Mouse (Mus musculus): ENCODE data around the gene Gm10300. TPM values are rescaled to one million over a fixed set of nuclear protein-coding genes. Genes with fewer than 3 reads are reported as not detected.

Gm10300 gene
- polyA plus RNA-seq, 1 experiment from 2014 or later, result not detected

- no peak overlapping the region for H3K4me2 ChIP-seq (ENCODE audit: low read length)
- H3K27ac ChIP-seq (ENCODE audit: low read length), result no peak overlapping the region
- no peaks in the 10 kb centered on the region for H3K9me3 ChIP-seq (replicated peaks; ENCODE audit: control insufficient read depth, low read length, poor library complexity, severe bottlenecking)
- no peak for ATAC-seq
- no peaks in the 10 kb centered on the region for H3K4me1 ChIP-seq (ENCODE audit: control insufficient read depth, insufficient read depth, low read length)
- H3K36me3 ChIP-seq (ENCODE audit: control insufficient read depth, insufficient read depth, low read length), result no peaks in the 10 kb centered on the region
- H3K9ac ChIP-seq (ENCODE audit: low read depth, low read length), result no peak overlapping the region
- WGBS, result 22% methylated on average over 7 of the region's 7 CpGs
- H3K4me3 ChIP-seq (ENCODE audit: low read depth, low read length), result no peak overlapping the region
- no peaks in the 10 kb centered on the region for H3K27me3 ChIP-seq (ENCODE audit: control insufficient read depth, insufficient read depth, low read depth, low read length)
Measured at GRCm38 (mm10) chr4:132088921-132089320, 14.4 kb downstream of the Gm10300 start.

GRCm38 (mm10) chr4:132093136-132093535 lies 18.6 kb downstream of the Gm10300 start:
- Histone ChIP-seq H3K27ac (ENCODE audit: low read length) (no peak overlapping the region), H3K4me1 (ENCODE audit: control insufficient read depth, insufficient read depth, low read length) (no peaks in the 10 kb centered on the region), H3K4me3 (ENCODE audit: low read depth, low read length) (no peak overlapping the region), H3K36me3 (ENCODE audit: control insufficient read depth, insufficient read depth, low read length) (no peaks in the 10 kb centered on the region), H3K9ac (ENCODE audit: low read depth, low read length) (no peak overlapping the region), H3K9me3 (replicated peaks; ENCODE audit: control insufficient read depth, low read length, poor library complexity, severe bottlenecking) (no peaks in the 10 kb centered on the region), H3K4me2 (ENCODE audit: low read length) (no peak overlapping the region), H3K27me3 (ENCODE audit: control insufficient read depth, insufficient read depth, low read depth, low read length) (no peaks in the 10 kb centered on the region)
- 79% methylated on average over 6 of the region's 6 CpGs for WGBS
- ATAC-seq, result no peak

DNA sequence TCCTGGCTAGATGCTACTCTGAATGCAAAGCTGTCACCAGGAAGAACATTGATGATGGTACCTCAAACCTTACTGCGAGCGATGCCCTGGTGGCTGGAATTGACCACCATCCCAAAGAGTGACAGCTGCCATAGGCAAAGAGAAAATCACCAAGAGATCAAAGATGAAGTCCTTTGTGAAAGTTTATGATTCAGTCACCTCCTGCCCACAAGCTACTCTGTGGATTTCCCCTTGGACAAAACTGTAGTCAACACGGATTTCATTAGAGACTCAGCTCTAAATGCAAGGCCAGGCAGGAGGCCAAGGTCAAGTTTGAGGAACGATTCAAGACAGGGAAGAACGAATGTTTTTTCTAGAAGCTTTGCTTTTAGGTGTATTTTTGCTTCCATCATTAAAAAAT lies 19.4 kb downstream of the Gm10300 start:
- H3K9ac ChIP-seq (ENCODE audit: low read depth, low read length), result no peak overlapping the region
- H3K4me2 ChIP-seq (ENCODE audit: low read length), result no peak overlapping the region
- no peaks in the 10 kb centered on the region for H3K9me3 ChIP-seq (replicated peaks; ENCODE audit: control insufficient read depth, low read length, poor library complexity, severe bottlenecking)
- no peak for ATAC-seq
- 93% methylated on average over 5 of the region's 5 CpGs for WGBS
- H3K36me3 ChIP-seq (ENCODE audit: control insufficient read depth, insufficient read depth, low read length), result no peaks in the 10 kb centered on the region
- no peaks in the 10 kb centered on the region for H3K4me1 ChIP-seq (ENCODE audit: control insufficient read depth, insufficient read depth, low read length)
- H3K4me3 ChIP-seq (ENCODE audit: low read depth, low read length), result no peak overlapping the region
- H3K27me3 ChIP-seq (ENCODE audit: control insufficient read depth, insufficient read depth, low read depth, low read length), result no peaks in the 10 kb centered on the region
- no peak overlapping the region for H3K27ac ChIP-seq (ENCODE audit: low read length)

- no peak overlapping the region for H3K27ac ChIP-seq (ENCODE audit: low read length)
- no peak overlapping the region for H3K4me3 ChIP-seq (ENCODE audit: low read depth, low read length)
- no peak overlapping the region for H3K9ac ChIP-seq (ENCODE audit: low read depth, low read length)
- H3K9me3 ChIP-seq (replicated peaks; ENCODE audit: control insufficient read depth, low read length, poor library complexity, severe bottlenecking), result no peaks in the 10 kb centered on the region
- no peak for ATAC-seq
- no peak overlapping the region for H3K4me2 ChIP-seq (ENCODE audit: low read length)
- no peaks in the 10 kb centered on the region for H3K36me3 ChIP-seq (ENCODE audit: control insufficient read depth, insufficient read depth, low read length)
- WGBS, result 67% methylated on average over 7 of the region's 7 CpGs
- no peaks in the 10 kb centered on the region for H3K4me1 ChIP-seq (ENCODE audit: control insufficient read depth, insufficient read depth, low read length)
- H3K27me3 ChIP-seq (ENCODE audit: control insufficient read depth, insufficient read depth, low read depth, low read length), result no peaks in the 10 kb centered on the region
Measured at GRCm38 (mm10) chr4:132095043-132095442, 20.5 kb downstream of the Gm10300 start.

DNA sequence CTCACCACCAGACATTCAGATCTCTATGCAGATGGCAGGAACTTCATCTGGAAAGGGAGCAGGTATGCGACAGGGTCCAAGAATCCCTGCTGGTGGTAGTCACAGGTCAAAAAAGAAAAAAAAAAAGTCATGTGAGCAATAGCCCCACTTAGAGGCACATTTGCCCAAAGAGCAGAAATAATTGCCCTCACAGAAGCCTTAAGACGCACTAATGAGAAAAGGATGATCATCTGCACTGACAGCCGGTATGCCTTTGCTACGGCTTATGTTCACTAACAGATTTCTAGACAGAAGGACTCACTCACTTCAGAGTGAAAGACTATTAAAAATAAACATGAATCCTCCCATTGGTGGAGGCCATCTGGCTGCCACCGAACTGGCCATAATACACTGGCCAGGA lies 25.1 kb downstream of the Gm10300 start:
- WGBS, result 82% methylated on average over 5 of the region's 5 CpGs
- Histone ChIP-seq H3K4me2 (ENCODE audit: low read length) (no peak overlapping the region), H3K9me3 (replicated peaks; ENCODE audit: control insufficient read depth, low read length, poor library complexity, severe bottlenecking) (no peaks in the 10 kb centered on the region), H3K36me3 (ENCODE audit: control insufficient read depth, insufficient read depth, low read length) (no peaks in the 10 kb centered on the region), H3K4me3 (ENCODE audit: low read depth, low read length) (no peak overlapping the region), H3K4me1 (ENCODE audit: control insufficient read depth, insufficient read depth, low read length) (no peaks in the 10 kb centered on the region), H3K27me3 (ENCODE audit: control insufficient read depth, insufficient read depth, low read depth, low read length) (no peaks in the 10 kb centered on the region), H3K9ac (ENCODE audit: low read depth, low read length) (no peak overlapping the region), H3K27ac (ENCODE audit: low read length) (no peak overlapping the region)
- no peak for ATAC-seq

DNA sequence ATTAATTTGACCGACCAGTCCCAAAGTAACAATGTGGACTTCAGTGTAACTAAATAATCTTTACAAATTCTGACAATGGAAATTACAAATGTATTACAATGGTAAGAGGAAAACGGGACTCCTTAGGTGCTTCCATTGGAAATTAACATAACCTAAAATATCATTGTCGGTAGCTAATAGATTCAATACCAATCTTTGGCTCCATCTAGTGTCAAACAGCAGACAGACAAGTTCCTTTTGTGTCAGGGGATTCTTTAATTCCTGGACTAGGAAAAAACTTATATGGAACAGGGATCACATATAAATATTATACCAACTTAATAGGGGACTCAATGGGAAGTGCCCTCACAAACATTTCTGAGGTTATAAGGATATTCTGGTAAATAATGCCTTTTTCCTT lies 26.7 kb downstream of the Gm10300 start:
- ATAC-seq, result no peak
- H3K36me3 ChIP-seq (ENCODE audit: control insufficient read depth, insufficient read depth, low read length), result no peaks in the 10 kb centered on the region
- no peaks in the 10 kb centered on the region for H3K9me3 ChIP-seq (replicated peaks; ENCODE audit: control insufficient read depth, low read length, poor library complexity, severe bottlenecking)
- no peak overlapping the region for H3K27ac ChIP-seq (ENCODE audit: low read length)
- no peak overlapping the region for H3K4me3 ChIP-seq (ENCODE audit: low read depth, low read length)
- no peak overlapping the region for H3K4me2 ChIP-seq (ENCODE audit: low read length)
- H3K4me1 ChIP-seq (ENCODE audit: control insufficient read depth, insufficient read depth, low read length), result no peaks in the 10 kb centered on the region
- no peak overlapping the region for H3K9ac ChIP-seq (ENCODE audit: low read depth, low read length)
- 31% methylated on average over 3 of the region's 3 CpGs for WGBS
- no peaks in the 10 kb centered on the region for H3K27me3 ChIP-seq (ENCODE audit: control insufficient read depth, insufficient read depth, low read depth, low read length)

- Histone ChIP-seq H3K9me3 (replicated peaks; ENCODE audit: control insufficient read depth, low read length, poor library complexity, severe bottlenecking) (no peaks in the 10 kb centered on the region), H3K9ac (ENCODE audit: low read depth, low read length) (no peak overlapping the region), H3K4me1 (ENCODE audit: control insufficient read depth, insufficient read depth, low read length) (no peaks in the 10 kb centered on the region), H3K27me3 (ENCODE audit: control insufficient read depth, insufficient read depth, low read depth, low read length) (no peaks in the 10 kb centered on the region), H3K36me3 (ENCODE audit: control insufficient read depth, insufficient read depth, low read length) (no peaks in the 10 kb centered on the region), H3K4me2 (ENCODE audit: low read length) (no peak overlapping the region), H3K27ac (ENCODE audit: low read length) (no peak overlapping the region), H3K4me3 (ENCODE audit: low read depth, low read length) (no peak overlapping the region)
- 92% methylated on average over 7 of the region's 7 CpGs for WGBS
- ATAC-seq, result no peak
Measured at GRCm38 (mm10) chr4:132108221-132108620, 33.7 kb downstream of the Gm10300 start.

DNA sequence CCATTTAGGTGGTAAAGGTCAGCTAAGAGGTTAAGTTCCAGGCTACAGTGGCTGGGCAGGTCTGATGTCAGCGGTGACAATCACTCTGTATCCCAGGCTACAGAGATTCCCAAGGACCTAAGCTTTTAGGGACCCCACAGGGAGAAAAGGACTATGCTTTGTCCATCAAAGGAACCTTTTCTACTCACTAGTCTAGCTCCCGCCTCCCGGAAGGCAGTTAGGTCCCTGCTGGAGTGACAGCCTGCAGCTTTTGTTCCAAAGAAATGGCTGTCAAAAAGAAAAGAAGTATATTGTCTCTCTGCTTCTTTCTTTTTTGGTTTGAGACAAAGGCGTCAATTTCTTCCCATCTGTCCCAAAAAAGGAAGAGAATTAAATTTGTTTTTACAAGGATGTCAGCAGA lies 36.7 kb downstream of the Gm10300 start:
- Histone ChIP-seq H3K4me2 (ENCODE audit: low read length) (no peak overlapping the region), H3K4me3 (ENCODE audit: low read depth, low read length) (no peak overlapping the region), H3K27ac (ENCODE audit: low read length) (no peak overlapping the region), H3K4me1 (ENCODE audit: control insufficient read depth, insufficient read depth, low read length) (no peaks in the 10 kb centered on the region), H3K27me3 (ENCODE audit: control insufficient read depth, insufficient read depth, low read depth, low read length) (no peaks in the 10 kb centered on the region), H3K36me3 (ENCODE audit: control insufficient read depth, insufficient read depth, low read length) (no peaks in the 10 kb centered on the region), H3K9ac (ENCODE audit: low read depth, low read length) (no peak overlapping the region), H3K9me3 (replicated peaks; ENCODE audit: control insufficient read depth, low read length, poor library complexity, severe bottlenecking) (no peaks in the 10 kb centered on the region)
- WGBS, result 13% methylated on average over 4 of the region's 4 CpGs
- ATAC-seq, result no peak

- no peak for ATAC-seq
- Histone ChIP-seq H3K4me2 (ENCODE audit: low read length) (peak overlapping the region; percentile 50), H3K9me3 (replicated peaks; ENCODE audit: control insufficient read depth, low read length, poor library complexity, severe bottlenecking) (no peaks in the 10 kb centered on the region), H3K4me1 (ENCODE audit: control insufficient read depth, insufficient read depth, low read length) (no peaks in the 10 kb centered on the region), H3K27me3 (ENCODE audit: control insufficient read depth, insufficient read depth, low read depth, low read length) (no peaks in the 10 kb centered on the region), H3K27ac (ENCODE audit: low read length) (no peak overlapping the region), H3K36me3 (ENCODE audit: control insufficient read depth, insufficient read depth, low read length) (no peaks in the 10 kb centered on the region), H3K9ac (ENCODE audit: low read depth, low read length) (0 out of 2 replicates have a peak overlapping the region, but pooled peaks have one; percentile 50), H3K4me3 (ENCODE audit: low read depth, low read length) (peak overlapping the region; percentile 33)
- WGBS, result 47% methylated on average over 53 of the region's 53 CpGs
Measured at GRCm38 (mm10) chr4:132113411-132114095, 39.1 kb downstream of the Gm10300 start.
